In the genomic region with DNA sequence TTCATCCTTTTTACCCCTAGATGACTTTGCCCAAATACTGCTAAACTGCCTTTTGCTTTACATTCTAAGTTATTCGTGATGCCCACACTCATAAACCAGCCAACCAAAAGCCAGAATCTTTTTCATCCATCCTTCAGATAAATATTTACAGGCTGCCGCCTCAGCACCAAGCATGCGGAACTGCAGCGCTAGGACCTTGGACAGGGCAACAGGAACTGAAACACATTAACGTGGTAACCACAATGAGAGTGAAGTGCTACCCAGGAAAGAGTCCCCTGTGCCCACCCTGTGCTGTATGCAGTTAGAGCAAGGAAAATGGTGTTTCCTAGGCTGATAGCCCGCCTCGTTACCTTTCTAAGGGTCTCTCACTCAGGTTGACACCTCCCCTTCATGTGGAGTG, we compare ENCODE assay signal across 8 mouse cellular contexts. TPM values are rescaled to one million over a fixed set of nuclear protein-coding genes. Genes with fewer than 3 reads are reported as not detected.
DNase-seq lines count a peak whose midpoint lies in the region; ATAC-seq and TF ChIP-seq lines count a peak whose summit lies in the region.

No protein-coding gene starts in this region.

- H3K27ac ChIP-seq in forebrain, embryonic 16.5 days (ENCODE audit: low read length): no peak overlapping the region
- no peak overlapping the region for H3K27ac ChIP-seq in lung, embryonic 15.5 days

- H3K9me3 ChIP-seq in E14TG2a.4 (ENCODE audit: low read length): no peaks in the 10 kb centered on the region
- H3K9me3 ChIP-seq in forebrain, embryonic 16.5 days (ENCODE audit: control insufficient read depth, low read length): no peaks in the 10 kb centered on the region
- H3K9me3 ChIP-seq in lung, embryonic 15.5 days: no peaks in the 10 kb centered on the region

- DNase-seq in 3T3-L1 (ENCODE audit: low read depth, low spot score): peak; percentile 42
- peak; percentile 43 for DNase-seq in kidney, adult 18-20 months
- peak; percentile 25 for DNase-seq in spleen, adult 12 weeks (ENCODE audit: low spot score)
- no peak for DNase-seq in cerebellum, postnatal 4 days (ENCODE audit: low spot score in 2 of 2)
- DNase-seq in layer of hippocampus, adult 9-11 months: no peak

- H3K9ac ChIP-seq in forebrain, embryonic 16.5 days (replicated peaks; ENCODE audit: low read depth, low read length): peak overlapping the region; percentile 39
- H3K9ac ChIP-seq in lung, embryonic 15.5 days: 0 out of 2 replicates have a peak overlapping the region, but pooled peaks have one; percentile 14

- peaks cover 29% of the 10 kb centered on the region for H3K4me1 ChIP-seq in E14TG2a.4 (replicated peaks; ENCODE audit: low read depth, low read length)
- peaks cover 15% of the 10 kb centered on the region for H3K4me1 ChIP-seq in forebrain, embryonic 16.5 days (replicated peaks; ENCODE audit: control insufficient read depth, insufficient read depth, low read length)
- H3K4me1 ChIP-seq in lung, embryonic 15.5 days: peaks cover 13% of the 10 kb centered on the region

- peak overlapping the region; percentile 81 for H3K4me2 ChIP-seq in forebrain, embryonic 16.5 days (ENCODE audit: low read length)
- peak overlapping the region; percentile 66 for H3K4me2 ChIP-seq in lung, embryonic 15.5 days

- peaks cover 47% of the 10 kb centered on the region for H3K36me3 ChIP-seq in E14TG2a.4 (ENCODE audit: insufficient read depth, low read length)
- peaks cover 2% of the 10 kb centered on the region; the same call in 1 of the 2 replicates for H3K36me3 ChIP-seq in forebrain, embryonic 16.5 days (ENCODE audit: control insufficient read depth, insufficient read depth)
- no peaks in the 10 kb centered on the region; the same call in 1 of the 2 replicates for H3K36me3 ChIP-seq in lung, embryonic 15.5 days

- TF ChIP-seq CTCF in E14TG2a.4 (conservative IDR thresholded peaks at IDR 0.05; ENCODE audit: low read length): no peak

- H3K4me3 ChIP-seq in E14TG2a.4 (replicated peaks; ENCODE audit: low read length): peak overlapping the region; percentile 89
- peak overlapping the region; percentile 77 for H3K4me3 ChIP-seq in forebrain, embryonic 16.5 days (replicated peaks; ENCODE audit: low read length)
- peak overlapping the region; percentile 64 for H3K4me3 ChIP-seq in lung, embryonic 15.5 days

- 24% methylated on average over 7 of the region's 7 CpGs for WGBS in forebrain, embryonic 16.5 days
- WGBS in lung, embryonic 15.5 days: 13% methylated on average over 7 of the region's 7 CpGs

- ATAC-seq in forebrain, embryonic 16.5 days: 0 out of 2 replicates have a peak, but pooled peaks have one; percentile 4
- ATAC-seq in lung, embryonic 15.5 days (ENCODE audit: borderline replicate concordance, extremely low read depth, low FRiP score, low TSS enrichment): peak; percentile 24; the same call in 1 of the 2 replicates

- no peaks in the 10 kb centered on the region for H3K27me3 ChIP-seq in E14TG2a.4 (ENCODE audit: insufficient read depth, low read length)
- no peaks in the 10 kb centered on the region for H3K27me3 ChIP-seq in forebrain, embryonic 16.5 days (replicated peaks; ENCODE audit: control insufficient read depth, insufficient read depth, low read length)
- H3K27me3 ChIP-seq in lung, embryonic 15.5 days: no peaks in the 10 kb centered on the region

RNA-seq across cellular contexts. Expression of a gene that starts 0.6 kb away (rescaled TPM):
- polyA plus RNA-seq in forebrain, embryonic 16.5 days (2015; fragmentation: Nextera tagmentation; extraction: Ambion mirVana): 26.5 and 26.9 TPM in 2 replicates
- polyA plus RNA-seq in lung, embryonic 15.5 days (2015; fragmentation: Nextera tagmentation; extraction: Ambion mirVana): 10.7 and 12.0 TPM in 2 replicates

RNA-seq across cellular contexts. Expression of a gene that starts 26.0 kb away (rescaled TPM):
- 63.0 and 65.9 TPM in 2 replicates for polyA plus RNA-seq in forebrain, embryonic 16.5 days (2015; fragmentation: Nextera tagmentation; extraction: Ambion mirVana)
- 75.7 and 77.8 TPM in 2 replicates for polyA plus RNA-seq in lung, embryonic 15.5 days (2015; fragmentation: Nextera tagmentation; extraction: Ambion mirVana)

RNA-seq across cellular contexts. Expression of a gene that starts 26.2 kb away (rescaled TPM):
- 2.2 and 2.7 TPM in 2 replicates for polyA plus RNA-seq in forebrain, embryonic 16.5 days (2015; fragmentation: Nextera tagmentation; extraction: Ambion mirVana)
- polyA plus RNA-seq in lung, embryonic 15.5 days (2015; fragmentation: Nextera tagmentation; extraction: Ambion mirVana): 0.83 and 0.91 TPM in 2 replicates

RNA-seq across cellular contexts. Expression of a gene that starts 56.4 kb away (rescaled TPM):
- polyA plus RNA-seq in forebrain, embryonic 16.5 days (2015; fragmentation: Nextera tagmentation; extraction: Ambion mirVana): 33.7 and 38.2 TPM in 2 replicates
- polyA plus RNA-seq in lung, embryonic 15.5 days (2015; fragmentation: Nextera tagmentation; extraction: Ambion mirVana): 31.3 and 32.8 TPM in 2 replicates

Comparison
In these comparisons a context has a peak if more than half of its experiments do, and no peak if none do; other contexts are left out.
1. DNase-seq: peak in 3T3-L1 (single experiment), kidney, adult 18-20 months (single experiment) and spleen, adult 12 weeks (single experiment); none in cerebellum, postnatal 4 days (0 of 2) and layer of hippocampus, adult 9-11 months (single experiment).
2. Peak in every context shown above with its lines, with median percentiles within 50 percentile points of each other: H3K4me3 ChIP-seq.